Mouse (Mus musculus) MEL (cell line): Measurements from ENCODE around the gene Lad1. TPM values are rescaled to one million over a fixed set of nuclear protein-coding genes. Genes with fewer than 3 reads are reported as not detected.

ENCODE experiments used
- DNase-seq: peaks from one replicate; pipeline ENCODE4 v3.0.0; 2011; ENCODE audit warnings: low read depth, low spot score
- H3K27ac ChIP-seq: 2 replicates; pipeline ENCODE4 v1.5.1; 2012; ENCODE audit warnings: low read depth, mild to moderate bottlenecking, control low read depth, low read length, moderate library complexity; ENCODE audit not compliant: control insufficient read depth
- H3K27me3 ChIP-seq, 2 experiments: fragments of 150-350 bp in 1 of 2; sonication (generic) in 1 of 2; 2 replicates each; pipeline ENCODE4 v1.6.1; 2012; ENCODE audit warnings: low read length in 2 of 2, mild to moderate bottlenecking in 2 of 2, improper control_type of control experiment in 1 of 2, moderate library complexity in 1 of 2; ENCODE audit not compliant: insufficient read depth in 2 of 2, control insufficient read depth in 1 of 2
- H3K36me3 ChIP-seq, 2 experiments: 2 replicates each; pipeline ENCODE4 v1.6.1; 2012 to 2014; ENCODE audit warnings: low read length in 2 of 2, improper control_type of control experiment in 1 of 2, inconsistent platforms in 1 of 2, mild to moderate bottlenecking in 1 of 2; ENCODE audit not compliant: insufficient read depth in 2 of 2, control insufficient read depth in 1 of 2
- H3K4me1 ChIP-seq, 2 experiments: fragments of 150-350 bp in 1 of 2; sonication (generic) in 1 of 2; 2 replicates each; pipeline ENCODE4 v1.6.1; 2012; ENCODE audit warnings: low read length in 2 of 2, improper control_type of control experiment in 1 of 2, mild to moderate bottlenecking in 1 of 2; ENCODE audit not compliant: insufficient read depth in 2 of 2, control insufficient read depth in 1 of 2
- H3K4me3 ChIP-seq, 2 experiments: fragments of 150-350 bp in 1 of 2; sonication (generic) in 1 of 2; 2 replicates each; pipeline ENCODE4 v1.5.1; 2012; ENCODE audit warnings: low read depth in 2 of 2, low read length in 2 of 2, mild to moderate bottlenecking in 2 of 2, moderate library complexity in 2 of 2, control low read depth in 1 of 2, improper control_type of control experiment in 1 of 2; ENCODE audit not compliant: control insufficient read depth in 1 of 2, insufficient read depth in 1 of 2
- H3K79me2 ChIP-seq: 2 replicates; pipeline ENCODE4 v1.6.1; 2012; ENCODE audit warnings: mild to moderate bottlenecking, low read length, moderate library complexity; ENCODE audit not compliant: control insufficient read depth, poor library complexity, insufficient read depth
- H3K9ac ChIP-seq: 2 replicates; pipeline ENCODE4 v1.6.1; 2012; ENCODE audit warnings: low read depth, mild to moderate bottlenecking, control low read depth, low read length, moderate library complexity; ENCODE audit not compliant: control insufficient read depth, poor library complexity, severe bottlenecking
- H3K9me3 ChIP-seq: fragments of 150-350 bp; sonication (generic); replicated peaks from 2 replicates; pipeline ENCODE4 v1.6.1; 2012; ENCODE audit warnings: mild to moderate bottlenecking, low read length, improper control_type of control experiment, moderate library complexity; ENCODE audit not compliant: insufficient read depth
- BHLHE40 ChIP-seq: IDR thresholded peaks from 2 replicates; pipeline ENCODE4 v1.6.1; 2012; ENCODE audit warnings: low read depth, mild to moderate bottlenecking, inconsistent platforms, low read length, improper control_type of control experiment, borderline replicate concordance
- CHD1 ChIP-seq: IDR thresholded peaks from 2 replicates; pipeline ENCODE4 v1.6.1; 2012; ENCODE audit warnings: low read depth, mild to moderate bottlenecking, inconsistent platforms, low read length, improper control_type of control experiment
- CHD2 ChIP-seq: IDR thresholded peaks from 2 replicates; pipeline ENCODE4 v1.6.1; 2011; ENCODE audit warnings: low read length, improper control_type of control experiment
- CTCF ChIP-seq, 3 experiments: IDR thresholded peaks in 2 of 3; conservative IDR thresholded peaks in 1 of 3; 2 replicates each; pipeline ENCODE4 v1.5.1; 2011 to 2012; ENCODE audit warnings: low read length in 3 of 3, low read depth in 2 of 3, mild to moderate bottlenecking in 2 of 3, improper control_type of control experiment in 1 of 3, inconsistent platforms in 1 of 3, mixed read lengths in 1 of 3, moderate library complexity in 1 of 3; ENCODE audit not compliant: control insufficient read depth in 1 of 3, insufficient read depth in 1 of 3, poor library complexity in 1 of 3, severe bottlenecking in 1 of 3
- E2F4 ChIP-seq: IDR thresholded peaks from 2 replicates; pipeline ENCODE4 v1.6.1; 2011; ENCODE audit warnings: low read depth, low read length, improper control_type of control experiment, borderline replicate concordance
- ETS1 ChIP-seq: IDR thresholded peaks from 2 replicates; pipeline ENCODE4 v1.6.1; 2012; ENCODE audit warnings: low read depth, mild to moderate bottlenecking, inconsistent platforms, low read length, improper control_type of control experiment, moderate library complexity
- GABPA ChIP-seq: IDR thresholded peaks from 2 replicates; pipeline ENCODE4 v1.6.1; 2012; ENCODE audit warnings: low read depth, mild to moderate bottlenecking, inconsistent platforms, low read length, improper control_type of control experiment, moderate library complexity
- GATA1 ChIP-seq: IDR thresholded peaks from 2 replicates; pipeline ENCODE4 v1.6.1; 2011; ENCODE audit warnings: low read depth, low read length, improper control_type of control experiment
- HCFC1 ChIP-seq: IDR thresholded peaks from 2 replicates; pipeline ENCODE4 v1.6.1; 2012; ENCODE audit warnings: low read depth, mild to moderate bottlenecking, inconsistent platforms, low read length, improper control_type of control experiment, moderate library complexity
- MAFK ChIP-seq: IDR thresholded peaks from 2 replicates; pipeline ENCODE4 v1.6.1; 2011; ENCODE audit warnings: low read depth, mild to moderate bottlenecking, low read length, improper control_type of control experiment, borderline replicate concordance
- MAZ ChIP-seq: IDR thresholded peaks from 2 replicates; pipeline ENCODE4 v1.6.1; 2012; ENCODE audit warnings: low read depth, mild to moderate bottlenecking, inconsistent platforms, low read length, improper control_type of control experiment
- MYB ChIP-seq: IDR thresholded peaks from 2 replicates; pipeline ENCODE4 v1.6.1; 2011; ENCODE audit warnings: mild to moderate bottlenecking, low read depth, low read length, improper control_type of control experiment
- NELFE ChIP-seq: IDR thresholded peaks from 2 replicates; pipeline ENCODE4 v1.6.1; 2011; ENCODE audit warnings: low read depth, low read length, improper control_type of control experiment
- NRF1 ChIP-seq: IDR thresholded peaks from 2 replicates; pipeline ENCODE4 v1.6.1; 2014; ENCODE audit warnings: low read depth, mild to moderate bottlenecking, inconsistent platforms, low read length, improper control_type of control experiment, moderate library complexity; ENCODE audit not compliant: poor library complexity, insufficient read depth, severe bottlenecking
- POLR2AphosphoS2 ChIP-seq: IDR thresholded peaks from 2 replicates; pipeline ENCODE4 v1.6.1; 2011; ENCODE audit warnings: low read length, improper control_type of control experiment
- POLR2AphosphoS5 ChIP-seq: IDR thresholded peaks from 2 replicates; pipeline ENCODE4 v1.6.1; 2012; ENCODE audit warnings: low read depth, borderline replicate concordance, mild to moderate bottlenecking, inconsistent platforms, low read length, moderate library complexity, mixed read lengths
- RAD21 ChIP-seq: IDR thresholded peaks from 2 replicates; pipeline ENCODE4 v1.6.1; 2011; ENCODE audit warnings: mild to moderate bottlenecking, low read depth, low read length, improper control_type of control experiment
- SMC3 ChIP-seq: IDR thresholded peaks from 2 replicates; pipeline ENCODE4 v1.6.1; 2011; ENCODE audit warnings: low read depth, low read length, improper control_type of control experiment
- TAL1 ChIP-seq: IDR thresholded peaks from 2 replicates; pipeline ENCODE4 v1.6.1; 2012; ENCODE audit warnings: mild to moderate bottlenecking, inconsistent platforms, low read length, moderate library complexity, mixed read lengths
- TBP ChIP-seq: IDR thresholded peaks from 2 replicates; pipeline ENCODE4 v1.8.0; 2011; ENCODE audit warnings: low read depth, low read length, improper control_type of control experiment
- UBTF ChIP-seq: IDR thresholded peaks from 2 replicates; pipeline ENCODE4 v1.6.1; 2012; ENCODE audit warnings: low read depth, mild to moderate bottlenecking, inconsistent platforms, low read length, improper control_type of control experiment, moderate library complexity, borderline replicate concordance; ENCODE audit not compliant: insufficient read depth
- USF1 ChIP-seq: IDR thresholded peaks from 2 replicates; pipeline ENCODE4 v1.6.1; 2014; ENCODE audit warnings: low read depth, mild to moderate bottlenecking, inconsistent platforms, low read length, improper control_type of control experiment, moderate library complexity
- USF2 ChIP-seq, 2 experiments: IDR thresholded peaks; 2 replicates each; pipeline ENCODE4 v1.6.1; 2011 to 2012; ENCODE audit warnings: improper control_type of control experiment in 2 of 2, low read length in 2 of 2, borderline replicate concordance in 1 of 2, inconsistent platforms in 1 of 2, low read depth in 1 of 2, mild to moderate bottlenecking in 1 of 2; ENCODE audit not compliant: insufficient read depth in 1 of 2
- ZC3H11A ChIP-seq: IDR thresholded peaks from 2 replicates; pipeline ENCODE4 v1.6.1; 2012; ENCODE audit warnings: low read depth, mild to moderate bottlenecking, inconsistent platforms, low read length, improper control_type of control experiment
- ZKSCAN1 ChIP-seq: IDR thresholded peaks from 2 replicates; pipeline ENCODE4 v1.6.1; 2012; ENCODE audit warnings: low read depth, mild to moderate bottlenecking, inconsistent platforms, low read length, improper control_type of control experiment, moderate library complexity
- polyA plus RNA-seq, 2 experiments: library from polyadenylated mRNA; stranded (reverse) in 1 of 2; unstranded in 1 of 2; fragments of >175 nt in 1 of 2; fragments of >200 nt in 1 of 2; gene quantifications; 2 replicates each; pipeline versions ENCODE4 v1.2.1 to v1.2.4; 2012; ENCODE audit warnings: low replicate concordance in 2 of 2, low read depth in 1 of 2; ENCODE audit not compliant: insufficient read length in 2 of 2, insufficient read depth in 1 of 2, missing spikeins in 1 of 2
- total RNA-seq: library from RNA; depleted of rRNA; stranded (reverse); fragments of 300-350 nt; gene quantifications from 2 replicates; pipeline ENCODE4 v1.2.3, GENCODE M21; 2012

Lad1 gene
- total and polyA plus RNA-seq, 3 experiments: not detected

DNA sequence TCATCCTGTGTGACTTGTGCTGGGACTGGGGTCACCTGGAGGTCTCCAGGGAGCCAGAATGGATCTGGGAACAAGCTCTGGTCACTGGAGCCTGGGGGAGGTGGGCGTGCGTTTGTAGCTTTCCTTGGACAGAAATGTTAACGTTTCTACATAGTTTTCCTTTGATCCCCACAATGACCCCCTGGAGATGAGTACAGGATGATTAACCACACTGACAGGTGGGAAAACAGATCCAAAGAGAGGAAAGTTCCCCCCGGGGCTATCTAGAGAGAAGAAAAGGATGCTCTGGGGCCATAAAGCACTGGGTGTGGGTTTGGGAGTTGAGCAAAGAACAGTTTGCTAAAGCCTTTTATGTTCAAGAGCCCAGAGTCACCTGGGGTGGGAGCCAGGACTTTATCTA lies 37.7 kb upstream of the Lad1 start:
- H3K9me3 ChIP-seq: no peaks in the 10 kb centered on the region
- no peak overlapping the region for H3K9ac ChIP-seq
- peaks cover 0 to 6% of the 10 kb centered on the region in 2 experiments; a peak in 2 of 4 replicates for H3K4me1 ChIP-seq
- H3K27me3 ChIP-seq: no peaks in the 10 kb centered on the region
- DNase-seq: no peak
- H3K4me3 ChIP-seq: no peak overlapping the region
- no peak overlapping the region for H3K27ac ChIP-seq
- peaks cover 0 to 4% of the 10 kb centered on the region in 2 experiments; a peak in 1 of 4 replicates for H3K36me3 ChIP-seq
- no peaks in the 10 kb centered on the region for H3K79me2 ChIP-seq
- TF ChIP-seq USF2 (IDR thresholded peaks at IDR 0.05; ENCODE audit: borderline replicate concordance in 1 of 2, insufficient read depth in 1 of 2, low read depth in 1 of 2, low read length in 2 of 2) (no peak), MYB (no peak), NELFE (no peak), POLR2AphosphoS2 (no peak), GABPA (no peak), ZKSCAN1 (no peak), UBTF (no peak), SMC3 (no peak), TBP (no peak)
- TF ChIP-seq, all 39 proteins: peak for 0

GRCm38 (mm10) chr1:135781220-135781619 lies 37.2 kb upstream of the Lad1 start:
- no peaks in the 10 kb centered on the region for H3K27me3 ChIP-seq
- no peak overlapping the region for H3K4me3 ChIP-seq
- no peaks in the 10 kb centered on the region for H3K9me3 ChIP-seq
- peaks cover 0 to 4% of the 10 kb centered on the region in 2 experiments; a peak in 1 of 4 replicates for H3K36me3 ChIP-seq
- no peak overlapping the region for H3K27ac ChIP-seq
- peaks cover 0 to 6% of the 10 kb centered on the region in 2 experiments; a peak in 2 of 4 replicates for H3K4me1 ChIP-seq
- peak; percentile 83 to 95 (median 86) for TF ChIP-seq CTCF (IDR thresholded peaks at IDR 0.05 in 2 of 3, conservative IDR thresholded peaks at IDR 0.05 in 1 of 3; ENCODE audit: control insufficient read depth in 1 of 3, insufficient read depth in 1 of 3, low read depth in 2 of 3, low read length in 3 of 3, poor library complexity in 1 of 3, severe bottlenecking in 1 of 3)
- no peak for TF ChIP-seq BHLHE40
- no peak for TF ChIP-seq GATA1
- peak; percentile 82 for TF ChIP-seq ZC3H11A
- TF ChIP-seq SMC3: peak; percentile 89
- TF ChIP-seq RAD21: peak; percentile 75
- TF ChIP-seq, all 39 proteins: peak for 4
- peak; percentile 64 for DNase-seq
- Histone ChIP-seq H3K79me2 (no peaks in the 10 kb centered on the region), H3K9ac (no peak overlapping the region)

DNA sequence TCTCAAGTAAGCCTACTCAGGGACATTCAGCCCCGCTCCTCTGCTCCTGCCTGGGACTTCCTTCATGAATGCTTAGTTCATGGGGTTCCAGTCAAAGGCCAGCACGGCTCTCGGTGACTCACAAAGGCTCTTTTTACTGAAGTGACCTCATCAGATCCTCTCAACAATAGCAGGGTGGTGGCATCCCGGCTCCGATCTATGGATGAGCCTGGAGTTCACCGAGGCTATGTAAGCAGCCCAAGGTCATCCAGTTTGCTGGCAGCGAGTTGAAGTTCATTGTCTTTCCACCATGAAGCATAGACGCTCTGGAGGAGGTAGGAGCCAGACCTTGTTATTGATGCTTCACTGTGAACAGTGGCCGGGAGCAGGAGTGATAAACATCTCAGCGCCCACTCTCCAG lies 35.6 kb upstream of the Lad1 start:
- H3K4me3 ChIP-seq: no peak overlapping the region
- peaks cover 0 to 4% of the 10 kb centered on the region in 2 experiments; a peak in 1 of 4 replicates for H3K36me3 ChIP-seq
- no peak overlapping the region for H3K9ac ChIP-seq
- TF ChIP-seq NRF1 (no peak), HCFC1 (no peak), CHD1 (no peak), TAL1 (no peak), MAZ (no peak), CHD2 (no peak), GATA1 (no peak), ZC3H11A (no peak), POLR2AphosphoS5 (no peak), CTCF (IDR thresholded peaks at IDR 0.05 in 2 of 3, conservative IDR thresholded peaks at IDR 0.05 in 1 of 3; ENCODE audit: control insufficient read depth in 1 of 3, insufficient read depth in 1 of 3, low read depth in 2 of 3, low read length in 3 of 3, poor library complexity in 1 of 3, severe bottlenecking in 1 of 3) (no peak), TBP (no peak), MAFK (no peak), USF1 (no peak), ETS1 (no peak), E2F4 (no peak), USF2 (IDR thresholded peaks at IDR 0.05; ENCODE audit: borderline replicate concordance in 1 of 2, insufficient read depth in 1 of 2, low read depth in 1 of 2, low read length in 2 of 2) (no peak)
- TF ChIP-seq, all 39 proteins: peak for 0
- Histone ChIP-seq H3K4me1 (peaks cover 0 to 11% of the 10 kb centered on the region in 2 experiments; a peak in 2 of 4 replicates), H3K79me2 (no peaks in the 10 kb centered on the region), H3K27ac (no peak overlapping the region), H3K27me3 (no peaks in the 10 kb centered on the region), H3K9me3 (no peaks in the 10 kb centered on the region)
- no peak for DNase-seq
